Mouse (Mus musculus) neural tube, embryonic 14.5 days (tissue): ENCODE results near the gene Ufsp1. TPM values are rescaled to one million over a fixed set of nuclear protein-coding genes. Genes with fewer than 3 reads are reported as not detected.

Experiments
- ATAC-seq: fragments of 200-750 bp; cut with Nextera tagmentation; 2 replicates; pipeline ENCODE4 v1.8.0; 2017; ENCODE audit warnings: low read depth, mild to moderate bottlenecking, moderate TSS enrichment, moderate library complexity
- H3K27ac ChIP-seq: fragments of 300-500 bp; sonication (generic); 2 replicates; pipeline ENCODE4 v1.5.1; 2014; ENCODE audit warnings: low read depth, mild to moderate bottlenecking, control low read depth, low read length, moderate library complexity, mixed read lengths
- H3K27me3 ChIP-seq: fragments of 300-500 bp; sonication (generic); 2 replicates; pipeline ENCODE4 v1.6.1; 2014; ENCODE audit warnings: low read length; ENCODE audit not compliant: control insufficient read depth, insufficient read depth
- H3K36me3 ChIP-seq: fragments of 300-500 bp; sonication (generic); 2 replicates; pipeline ENCODE4 v1.6.1; 2014; ENCODE audit warnings: low read length, mixed read lengths; ENCODE audit not compliant: control insufficient read depth, insufficient read depth
- H3K4me1 ChIP-seq: fragments of 300-500 bp; sonication (generic); 2 replicates; pipeline ENCODE4 v1.6.1; 2014; ENCODE audit warnings: low read length; ENCODE audit not compliant: control insufficient read depth, insufficient read depth
- H3K4me2 ChIP-seq: fragments of 300-500 bp; sonication (generic); 2 replicates; pipeline ENCODE4 v1.6.1; 2014; ENCODE audit warnings: mild to moderate bottlenecking, low read depth, low read length, control low read depth
- H3K4me3 ChIP-seq: fragments of 300-500 bp; sonication (generic); 2 replicates; pipeline ENCODE4 v1.5.1; 2014; ENCODE audit warnings: low read depth, low read length, control low read depth, mixed read lengths
- H3K9ac ChIP-seq: fragments of 300-500 bp; sonication (generic); replicated peaks from 2 replicates; pipeline ENCODE4 v1.6.1; 2014; ENCODE audit warnings: low read depth, mild to moderate bottlenecking, control low read depth, low read length, mixed read lengths
- H3K9me3 ChIP-seq: fragments of 300-500 bp; sonication (generic); 2 replicates; pipeline ENCODE4 v1.6.1; 2016; ENCODE audit warnings: low read length; ENCODE audit not compliant: control insufficient read depth
- WGBS: fragments of 180-500 bp; shearing (Covaris S2); extraction: QIAGEN DNeasy Blood & Tissue Kit; methylation state at CpG from one replicate; pipeline ENCODE4 v1.1.7; 2014; 5-methylcytosine and 5-hydroxymethylcytosine counted together
- polyA plus RNA-seq: library from polyadenylated mRNA; unstranded; fragments of >200 nt; fragmentation: Nextera tagmentation; extraction: Ambion mirVana; gene quantifications from 2 replicates; pipeline ENCODE4 v1.2.1, GENCODE M21; 2014

Ufsp1 gene
- polyA plus RNA-seq, 1 experiment from 2014 or later = 24.0 TPM

- H3K4me2 ChIP-seq = no peak overlapping the region
- H3K4me3 ChIP-seq = no peak overlapping the region
- H3K4me1 ChIP-seq = peaks cover 5% of the 10 kb centered on the region; the same call in 1 of the 2 replicates
- H3K27me3 ChIP-seq = no peaks in the 10 kb centered on the region
- no peak overlapping the region for H3K9ac ChIP-seq
- WGBS = 40% methylated on average over 30 of the region's 30 CpGs
- peaks cover 9% of the 10 kb centered on the region for H3K36me3 ChIP-seq
- no peak overlapping the region for H3K27ac ChIP-seq
- no peaks in the 10 kb centered on the region for H3K9me3 ChIP-seq
- peak; percentile 21; the same call in 1 of the 2 replicates for ATAC-seq
Measured at GRCm38 (mm10) chr5:137315084-137315903, 20.9 kb downstream of the Ufsp1 start.

GRCm38 (mm10) chr5:137317361-137317760 is 22.9 kb downstream of the Ufsp1 start:
- Histone ChIP-seq H3K4me2 (no peak overlapping the region), H3K36me3 (peaks cover 18% of the 10 kb centered on the region), H3K9me3 (no peaks in the 10 kb centered on the region), H3K27ac (no peak overlapping the region), H3K9ac (no peak overlapping the region), H3K4me1 (peaks cover 5% of the 10 kb centered on the region; the same call in 1 of the 2 replicates), H3K27me3 (no peaks in the 10 kb centered on the region), H3K4me3 (no peak overlapping the region)
- ATAC-seq = no peak
- WGBS = 90% methylated on average over 8 of the region's 8 CpGs

- Histone ChIP-seq H3K4me1 (peaks cover 5% of the 10 kb centered on the region; the same call in 1 of the 2 replicates), H3K9me3 (no peaks in the 10 kb centered on the region), H3K27ac (no peak overlapping the region), H3K9ac (no peak overlapping the region), H3K36me3 (peaks cover 18% of the 10 kb centered on the region), H3K4me3 (no peak overlapping the region), H3K27me3 (no peaks in the 10 kb centered on the region), H3K4me2 (no peak overlapping the region)
- ATAC-seq = no peak
- whole genome bisulfite sequencing = 87% methylated on average over 1 of the region's 1 CpGs
Measured at GRCm38 (mm10) chr5:137318570-137318969, 24.1 kb downstream of the Ufsp1 start.

GRCm38 (mm10) chr5:137320996-137321395 is 26.6 kb downstream of the Ufsp1 start:
- H3K9ac ChIP-seq = no peak overlapping the region
- 93% methylated on average over 3 of the region's 3 CpGs for WGBS
- H3K4me1 ChIP-seq = no peaks in the 10 kb centered on the region
- H3K36me3 ChIP-seq = peaks cover 27% of the 10 kb centered on the region
- no peak overlapping the region for H3K4me2 ChIP-seq
- ATAC-seq = no peak
- H3K4me3 ChIP-seq = no peak overlapping the region
- H3K27ac ChIP-seq = no peak overlapping the region
- no peaks in the 10 kb centered on the region for H3K27me3 ChIP-seq
- no peaks in the 10 kb centered on the region for H3K9me3 ChIP-seq

DNA sequence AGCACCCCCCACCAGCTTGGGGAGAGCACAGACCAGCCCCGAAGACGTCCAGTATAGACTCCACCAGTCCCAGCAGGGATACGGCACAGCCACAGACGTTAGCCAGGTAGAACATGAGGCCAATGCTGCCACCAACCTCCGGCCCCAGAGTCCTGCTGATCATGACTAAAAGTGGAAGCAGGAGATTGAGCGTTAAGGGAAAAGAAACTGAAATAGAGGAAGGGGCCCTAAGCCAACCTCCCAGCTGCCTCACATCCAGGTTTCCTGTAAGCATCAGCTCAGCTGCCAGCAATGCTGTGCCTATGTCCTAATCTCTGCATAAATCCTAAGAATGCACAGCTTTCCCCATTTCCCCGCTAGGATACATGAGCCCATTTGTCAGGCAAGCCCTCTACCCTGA is 36.5 kb downstream of the Ufsp1 start:
- Histone ChIP-seq H3K27ac (no peak overlapping the region), H3K9me3 (no peaks in the 10 kb centered on the region), H3K4me2 (no peak overlapping the region), H3K27me3 (no peaks in the 10 kb centered on the region), H3K9ac (no peak overlapping the region), H3K36me3 (peaks cover 12% of the 10 kb centered on the region), H3K4me3 (no peak overlapping the region), H3K4me1 (peaks cover 5% of the 10 kb centered on the region)
- no peak for ATAC-seq
- 90% methylated on average over 7 of the region's 7 CpGs for WGBS

GRCm38 (mm10) chr5:137332857-137333511 is 38.6 kb downstream of the Ufsp1 start:
- H3K27ac ChIP-seq = no peak overlapping the region
- 10% methylated on average over 15 of the region's 15 CpGs for WGBS
- no peaks in the 10 kb centered on the region for H3K9me3 ChIP-seq
- peaks cover under 1% of the 10 kb centered on the region; the same call in 1 of the 2 replicates for H3K36me3 ChIP-seq
- ATAC-seq = peak; percentile 33
- H3K4me2 ChIP-seq = peak overlapping the region; percentile 95
- peak overlapping the region; percentile 65 for H3K4me3 ChIP-seq
- H3K27me3 ChIP-seq = no peaks in the 10 kb centered on the region
- peaks cover 5% of the 10 kb centered on the region for H3K4me1 ChIP-seq
- H3K9ac ChIP-seq = peak overlapping the region; percentile 59

DNA sequence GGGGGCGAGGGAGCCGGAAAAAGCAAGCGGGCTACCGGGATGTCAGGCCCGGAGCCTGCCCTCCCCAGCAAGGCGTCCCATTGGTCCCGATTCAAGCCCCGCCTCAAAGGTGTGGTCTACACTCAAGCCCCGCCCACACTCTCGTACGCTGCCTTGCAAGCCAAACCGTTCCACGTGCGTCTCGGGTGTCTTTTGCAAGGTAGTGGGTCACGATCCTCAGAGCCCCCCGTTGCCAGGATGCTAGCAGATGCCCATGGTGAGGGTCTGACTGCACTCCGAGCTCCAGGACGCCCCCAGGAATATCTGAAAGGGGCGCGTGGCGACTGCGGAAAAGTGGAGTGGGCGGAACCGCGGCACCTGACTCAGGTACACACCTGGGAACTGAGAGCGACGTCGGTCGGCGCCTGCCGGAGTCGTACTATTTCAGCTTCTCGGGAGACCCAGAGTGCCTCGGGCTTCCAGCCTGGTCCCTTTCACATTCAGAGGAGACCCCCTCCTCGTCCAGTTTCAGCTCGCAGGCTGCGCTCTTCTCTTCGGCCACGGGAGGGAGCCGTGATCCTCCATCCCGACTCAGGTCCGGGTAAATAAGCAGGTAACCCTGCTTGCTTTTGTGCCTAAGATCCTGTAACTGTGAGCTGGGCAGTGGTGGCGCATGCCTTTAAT is 39.2 kb downstream of the Ufsp1 start, which contains the start of gene Slc12a9:
TSS of gene Slc12a9 (minus strand) at position 86 of the 663 bp plus-strand sequence.
- Histone ChIP-seq H3K27me3 (no peaks in the 10 kb centered on the region), H3K36me3 (no peaks in the 10 kb centered on the region), H3K4me1 (peaks cover 5% of the 10 kb centered on the region), H3K27ac (no peak within 1 kb of the TSS), H3K9ac (peak within 1 kb of the TSS; percentile 59), H3K4me3 (peak within 1 kb of the TSS; percentile 65), H3K9me3 (no peaks in the 10 kb centered on the region), H3K4me2 (peak within 1 kb of the TSS; percentile 95)
- under 1% methylated on average over 44 of the region's 44 CpGs for WGBS
- ATAC-seq = peak; percentile 89

DNA sequence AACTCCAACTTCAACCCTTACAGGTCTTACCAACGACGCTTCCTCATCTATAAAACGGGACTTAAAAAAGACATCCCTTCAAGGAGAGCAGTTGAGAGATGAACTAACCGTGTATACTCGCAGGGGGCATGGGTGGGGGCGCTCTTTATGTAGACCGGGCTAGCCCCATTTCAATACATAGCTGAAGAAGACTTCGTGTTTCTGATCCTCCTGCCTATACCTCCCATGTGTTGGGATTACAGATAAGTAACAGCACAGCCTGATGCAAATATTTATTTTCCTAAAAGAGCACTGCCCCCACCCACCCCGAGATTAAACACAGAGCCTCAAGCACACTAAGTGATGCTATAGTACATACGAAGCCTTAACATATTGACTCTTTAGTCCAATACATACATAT is 39.9 kb downstream of the Ufsp1 start:
- no peak overlapping the region for H3K27ac ChIP-seq

More for the DNA sequence above, 39.9 kb downstream of the Ufsp1 start:
- Histone ChIP-seq H3K9me3 (no peaks in the 10 kb centered on the region), H3K9ac (no peak overlapping the region), H3K4me1 (peaks cover 11% of the 10 kb centered on the region), H3K27me3 (no peaks in the 10 kb centered on the region), H3K4me2 (no peak overlapping the region), H3K4me3 (no peak overlapping the region), H3K36me3 (no peaks in the 10 kb centered on the region)
- 63% methylated on average over 10 of the region's 10 CpGs for WGBS
- no peak for ATAC-seq
